Mouse (Mus musculus) E14TG2a.4 (cell line): Measurements from ENCODE around the gene Utp20.

Experiments
- CTCF ChIP-seq: conservative IDR thresholded peaks from 2 replicates; pipeline ENCODE4 v1.5.1; 2014; ENCODE audit warnings: low read length
- NANOG ChIP-seq: IDR thresholded peaks from 2 replicates; pipeline ENCODE4 v1.6.1; 2014; ENCODE audit warnings: borderline replicate concordance, low read length, mixed read lengths

DNA sequence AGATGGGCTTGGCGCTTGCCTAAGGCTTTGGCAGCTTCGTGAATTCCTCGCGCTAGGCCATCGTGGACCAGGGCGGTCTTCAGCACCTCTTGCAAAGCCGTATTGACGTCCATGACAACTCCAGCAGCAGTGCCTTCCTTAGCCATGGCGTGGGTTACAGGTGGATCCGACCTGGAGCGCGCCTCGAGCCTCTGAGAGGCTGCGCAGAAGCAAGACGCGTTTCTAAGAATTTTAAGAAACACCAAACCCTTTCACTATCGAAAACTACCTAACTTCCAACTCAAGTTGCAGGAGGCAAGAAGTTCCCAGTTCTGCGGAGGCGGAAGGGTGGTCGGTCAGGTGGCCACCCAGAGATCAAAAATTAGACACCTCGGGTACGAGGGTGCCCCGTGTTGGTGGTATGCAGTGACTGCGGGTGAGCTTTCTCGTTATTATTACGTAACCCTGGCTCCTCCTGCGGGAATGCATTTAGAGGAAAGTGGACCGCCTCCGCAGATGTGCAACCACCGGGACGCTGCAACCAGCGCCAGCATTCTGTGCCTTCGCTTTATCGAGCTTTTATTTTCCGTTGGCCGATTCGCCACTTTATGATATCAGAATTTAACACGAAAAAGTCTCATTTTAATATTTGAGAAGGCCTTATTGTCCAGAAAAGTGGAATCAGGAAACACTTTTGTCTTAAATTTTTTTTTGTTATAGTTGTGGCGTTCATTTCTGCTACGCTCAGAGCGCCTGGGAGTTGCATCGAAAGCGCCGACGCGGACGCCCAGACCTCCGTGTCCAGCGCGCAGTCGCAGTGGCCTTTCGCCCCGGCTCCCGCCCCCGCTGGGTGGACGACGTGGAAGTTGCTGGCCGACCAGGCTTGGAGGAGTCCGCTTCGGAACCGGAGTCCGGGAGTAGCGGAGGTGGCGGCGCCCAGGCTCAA lies 95.8 kb downstream of the Utp20 start, which contains the start of gene Arl1:
- no peak for TF ChIP-seq CTCF
- TF ChIP-seq NANOG, result no peak
